Mouse (Mus musculus) frontal cortex, adult (tissue): ENCODE measurements around the gene Abat.
"Not testable (repeated sequence)": the region's sequence is repeated elsewhere in the genome, so short reads cannot be mapped to it uniquely, and the experiment has no call there.

Experiments used
- ATAC-seq: cut with Nextera tagmentation; 2 replicates; pipeline ENCODE4 v1.9.2; 2017; ENCODE audit warnings: mild to moderate bottlenecking, moderate library complexity, mixed read lengths; ENCODE audit not compliant: low TSS enrichment

Gene Abat

GRCm38 (mm10) chr16:8532894-8533293 lies 19.7 kb downstream of the Abat start:
- no peak for ATAC-seq

- no peak for ATAC-seq
These were observed 20.2 kb downstream of the Abat start for GRCm38 (mm10) chr16:8533477-8533876.

DNA sequence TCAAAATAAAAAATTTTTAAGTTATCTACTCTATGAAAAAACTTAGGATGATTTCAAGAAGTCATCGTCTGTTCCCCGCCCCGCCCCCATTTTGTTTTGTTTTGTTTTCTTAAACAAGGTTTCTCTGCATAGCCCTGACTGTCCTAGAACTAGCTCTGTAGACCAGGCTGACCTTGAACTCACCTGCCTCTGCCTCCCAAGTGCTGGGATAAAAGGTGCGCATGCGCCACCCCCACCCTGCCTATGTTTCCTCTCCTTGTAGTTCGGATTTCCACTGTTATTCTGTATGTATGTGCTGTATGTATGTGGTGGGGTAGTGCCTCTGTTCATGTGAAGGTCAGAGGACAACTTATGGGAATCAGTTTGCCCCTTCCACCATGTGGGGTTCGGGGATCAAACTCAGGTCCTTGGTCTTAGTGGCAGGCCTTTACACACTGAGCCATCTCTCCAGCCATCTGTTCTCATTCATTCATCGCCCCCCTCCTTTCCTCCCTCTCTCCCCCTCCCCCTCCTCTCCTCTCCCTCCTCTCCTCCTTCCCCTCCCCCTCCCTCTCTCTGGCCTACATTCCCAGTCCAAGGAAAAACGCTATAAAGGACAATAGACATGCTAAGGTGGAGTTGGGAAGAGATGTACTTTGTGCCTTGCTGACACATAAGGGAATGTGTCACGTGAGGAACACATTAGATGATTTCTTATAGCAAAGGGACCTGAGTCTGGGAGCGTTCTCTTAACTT lies 21.4 kb downstream of the Abat start:
- no peak for ATAC-seq

GRCm38 (mm10) chr16:8535411-8535810 lies 22.2 kb downstream of the Abat start:
- no peak for ATAC-seq

- ATAC-seq = no peak
These were observed 26.1 kb downstream of the Abat start for GRCm38 (mm10) chr16:8539150-8539865.

GRCm38 (mm10) chr16:8540859-8541314 lies 27.7 kb downstream of the Abat start:
- peak; percentile 95 for ATAC-seq

GRCm38 (mm10) chr16:8547836-8548235 lies 34.6 kb downstream of the Abat start:
- ATAC-seq = no peak

DNA sequence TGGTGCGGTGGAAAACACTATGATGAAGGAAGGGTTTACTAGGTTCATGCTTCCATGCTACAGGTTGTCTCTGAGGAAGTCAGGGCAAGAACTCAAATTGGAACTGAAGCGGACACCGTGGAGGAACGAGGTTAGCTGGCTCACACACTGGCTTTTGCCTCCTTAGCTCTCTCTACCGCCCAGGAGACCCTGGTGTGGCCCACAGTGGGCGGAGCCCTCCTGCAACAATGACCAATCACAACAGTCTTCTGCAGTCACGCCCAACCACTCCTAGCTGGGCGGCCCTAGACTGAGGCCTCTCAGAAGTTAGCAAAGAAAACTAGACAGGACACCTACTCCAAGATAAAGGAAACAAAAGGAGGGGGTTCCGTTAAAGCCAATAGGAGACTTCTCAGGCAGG lies 36.3 kb downstream of the Abat start:
- no peak for ATAC-seq

- no peak for ATAC-seq
These were observed 41.1 kb downstream of the Abat start for GRCm38 (mm10) chr16:8554351-8554750.

GRCm38 (mm10) chr16:8554751-8555150 lies 41.5 kb downstream of the Abat start:
- not testable (repeated sequence) for ATAC-seq

- not testable (repeated sequence) for ATAC-seq
These were observed 42.1 kb downstream of the Abat start for GRCm38 (mm10) chr16:8555371-8555770.

- no peak for ATAC-seq
These were observed 46.9 kb downstream of the Abat start for GRCm38 (mm10) chr16:8560079-8560478.

- not testable (repeated sequence) for ATAC-seq
These were observed 47.9 kb downstream of the Abat start for GRCm38 (mm10) chr16:8561101-8561500.

GRCm38 (mm10) chr16:8561856-8562255 lies 48.6 kb downstream of the Abat start:
- ATAC-seq = not testable (repeated sequence)

DNA sequence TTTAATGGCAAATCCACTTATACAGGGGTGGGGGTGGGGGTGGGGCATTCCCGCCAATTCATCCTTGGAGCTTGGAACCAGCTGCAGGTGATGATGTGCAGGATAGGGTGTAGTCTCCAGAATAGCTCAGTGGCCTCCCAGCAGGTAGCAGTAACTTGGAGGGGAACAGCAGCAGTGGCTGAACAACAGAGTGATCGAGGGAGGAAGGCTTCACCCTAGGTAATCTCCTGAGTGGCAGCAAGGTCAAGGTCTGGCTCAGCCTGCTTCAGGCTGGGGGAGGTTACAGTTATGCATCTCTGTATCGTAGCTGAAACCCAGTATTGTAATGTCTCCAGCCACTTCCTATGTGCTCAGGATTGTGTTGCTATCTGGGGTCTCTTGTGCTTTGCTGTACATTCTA lies 49.6 kb downstream of the Abat start:
- not testable (repeated sequence) for ATAC-seq

DNA sequence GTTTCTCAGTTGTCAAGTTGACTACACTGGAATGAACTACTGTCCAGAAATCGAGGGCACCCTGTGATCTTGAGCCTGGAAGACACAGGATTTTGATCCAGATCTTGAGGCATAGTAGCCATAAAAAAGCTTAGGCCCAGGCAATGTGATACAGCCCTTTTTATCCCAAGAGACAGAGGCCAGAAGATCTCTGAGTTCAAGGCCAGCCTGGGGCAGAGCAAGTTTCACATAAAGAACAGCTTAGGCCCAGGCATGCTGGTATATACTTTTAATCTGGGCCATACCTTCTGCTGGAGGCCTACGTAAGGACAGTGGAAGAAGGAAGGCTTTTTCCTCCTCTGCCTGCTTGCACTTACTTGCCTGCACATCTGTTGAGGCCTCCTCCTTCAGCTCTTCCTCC lies 51.6 kb downstream of the Abat start:
- ATAC-seq = no peak

GRCm38 (mm10) chr16:8565539-8565938 lies 52.3 kb downstream of the Abat start:
- ATAC-seq = no peak

GRCm38 (mm10) chr16:8566115-8566711 lies 53.0 kb downstream of the Abat start:
- no peak for ATAC-seq

- ATAC-seq = no peak
These were observed 55.7 kb downstream of the Abat start for GRCm38 (mm10) chr16:8568881-8569280.

- no peak for ATAC-seq
These were observed 57.1 kb downstream of the Abat start for GRCm38 (mm10) chr16:8570336-8570735.

DNA sequence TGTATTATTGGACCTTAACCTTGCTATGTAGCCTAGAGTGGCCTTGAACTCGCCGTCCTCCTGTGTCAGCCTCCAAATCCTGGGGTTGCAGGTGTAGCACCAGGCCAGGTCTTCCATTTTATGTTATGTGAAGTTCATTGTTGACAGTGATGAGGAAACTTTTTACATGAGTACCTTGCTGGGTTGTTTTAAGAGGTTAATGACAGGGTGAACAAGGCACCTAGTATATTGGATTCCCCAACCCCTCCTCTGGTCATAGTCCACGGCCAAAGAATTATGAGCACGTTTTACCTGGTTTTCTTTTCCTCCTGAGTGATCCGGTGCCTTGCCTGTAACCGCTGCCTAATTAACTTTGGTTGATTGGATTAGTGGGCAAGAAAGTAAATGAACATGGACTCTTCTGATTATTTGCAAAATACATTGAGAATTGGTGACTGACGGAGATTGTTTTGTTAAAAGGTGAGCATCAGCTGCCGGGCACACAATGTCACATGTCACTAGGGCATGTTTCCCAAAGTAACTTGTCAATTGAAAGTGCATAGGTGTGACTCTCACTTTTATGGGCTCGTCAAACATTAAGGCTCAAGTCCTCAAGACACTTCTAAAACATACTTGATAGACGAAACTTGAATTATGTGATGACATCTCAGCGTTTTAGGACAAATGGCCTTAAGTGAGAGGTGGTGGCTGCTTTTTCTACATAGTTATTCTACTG lies 57.8 kb downstream of the Abat start:
- no peak for ATAC-seq

DNA sequence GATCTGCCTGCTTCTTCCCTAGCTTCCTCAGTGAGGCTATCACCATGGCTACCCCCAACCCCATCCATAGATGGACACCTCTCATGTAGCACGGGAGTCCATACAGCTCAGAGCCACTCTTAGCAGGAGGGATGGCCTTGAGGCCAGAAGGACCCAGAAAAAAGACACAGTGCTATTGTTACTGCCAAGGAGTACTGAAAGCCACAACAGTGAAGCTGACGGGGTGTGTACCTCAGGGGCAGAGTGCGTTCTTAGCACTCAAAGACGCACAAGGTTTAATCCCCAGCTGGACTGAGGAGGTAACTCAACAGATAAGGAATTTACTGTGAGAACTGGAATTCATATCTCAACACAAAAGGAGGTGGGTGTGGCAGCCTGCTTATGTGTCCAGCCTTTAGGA lies 59.8 kb downstream of the Abat start:
- ATAC-seq = no peak
